Mouse (Mus musculus) small intestine, adult 2 months (tissue): Measurements from ENCODE around the gene Adcy3. TPM values are rescaled to one million over a fixed set of nuclear protein-coding genes. Genes with fewer than 3 reads are reported as not detected.

Experiments used
- H3K27ac ChIP-seq: fragments of 200-500 bp; 2 replicates; pipeline ENCODE4 v1.5.1; 2012; ENCODE audit warnings: low read depth, low read length, control low read depth, inconsistent platforms; ENCODE audit not compliant: insufficient read depth
- H3K27me3 ChIP-seq: fragments of 200-500 bp; 2 replicates; pipeline ENCODE4 v1.6.1; 2012; ENCODE audit warnings: mild to moderate bottlenecking, moderate library complexity, low read length, inconsistent platforms; ENCODE audit not compliant: control insufficient read depth, insufficient read depth
- H3K36me3 ChIP-seq: fragments of 200-500 bp; 2 replicates; pipeline ENCODE4 v1.6.1; 2012; ENCODE audit warnings: mild to moderate bottlenecking, low read length, control low read depth, inconsistent platforms; ENCODE audit not compliant: control insufficient read depth, insufficient read depth
- H3K4me1 ChIP-seq: fragments of 200-500 bp; 2 replicates; pipeline ENCODE4 v1.6.1; 2012; ENCODE audit warnings: low read length, inconsistent platforms, mixed read lengths; ENCODE audit not compliant: control insufficient read depth, insufficient read depth, insufficient read length
- H3K4me3 ChIP-seq: fragments of 200-500 bp; 2 replicates; pipeline ENCODE4 v1.5.1; 2012; ENCODE audit warnings: low read depth, mild to moderate bottlenecking, control low read depth, inconsistent platforms, low read length, moderate library complexity
- CTCF ChIP-seq: fragments of 200-500 bp; IDR thresholded peaks from 2 replicates; pipeline ENCODE4 v1.5.1; 2012; ENCODE audit warnings: low read depth, mild to moderate bottlenecking, control low read depth, inconsistent platforms, low read length, moderate library complexity, mixed read lengths; ENCODE audit not compliant: insufficient replicate concordance, insufficient read length; ENCODE audit errors: extremely low read depth
- POLR2A ChIP-seq: fragments of 200-500 bp; IDR thresholded peaks from 2 replicates; pipeline ENCODE4 v1.6.1; 2012; ENCODE audit warnings: low read depth, mild to moderate bottlenecking, control low read depth, inconsistent platforms, low read length, moderate library complexity
- WGBS: fragments of 180-500 bp; shearing (Covaris S2); methylation state at CpG from one replicate; pipeline ENCODE4 v1.1.7; 2018; 5-methylcytosine and 5-hydroxymethylcytosine counted together
- polyA plus RNA-seq: library from polyadenylated mRNA; depleted of rRNA; stranded (reverse); fragments of >200 nt; gene quantifications from 2 replicates; pipeline ENCODE4 v1.2.3, GENCODE M21; 2012

The Adcy3 gene
- polyA plus RNA-seq, 1 experiment = 2.4 TPM

DNA sequence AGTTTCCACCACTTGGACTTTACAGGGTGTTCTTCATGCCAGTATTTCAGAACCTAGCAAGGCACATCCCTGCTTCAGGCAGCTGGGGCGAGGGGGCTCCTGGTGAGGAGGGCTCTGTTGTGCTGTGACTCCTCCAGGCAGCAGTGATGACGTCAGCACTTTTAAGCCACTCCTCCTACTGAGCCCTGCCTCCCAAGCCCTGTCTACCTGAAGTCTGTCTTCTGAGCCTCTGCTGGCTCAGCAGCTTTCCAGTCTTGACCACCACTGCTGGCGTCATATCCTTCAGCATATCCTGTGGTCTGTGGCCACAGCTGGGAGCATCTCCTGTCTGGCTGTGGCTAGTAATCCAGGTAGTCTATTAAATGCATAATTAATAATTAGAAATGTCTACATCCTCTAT, 47.6 kb downstream of the Adcy3 start:
- Histone ChIP-seq H3K36me3 (no peaks in the 10 kb centered on the region), H3K4me1 (peaks cover 6% of the 10 kb centered on the region; the same call in 1 of the 2 replicates), H3K27me3 (no peaks in the 10 kb centered on the region), H3K27ac (no peak overlapping the region), H3K4me3 (no peak overlapping the region)
- TF ChIP-seq POLR2A (no peak), CTCF (no peak)
- WGBS = 69% methylated on average over 3 of the region's 3 CpGs

DNA sequence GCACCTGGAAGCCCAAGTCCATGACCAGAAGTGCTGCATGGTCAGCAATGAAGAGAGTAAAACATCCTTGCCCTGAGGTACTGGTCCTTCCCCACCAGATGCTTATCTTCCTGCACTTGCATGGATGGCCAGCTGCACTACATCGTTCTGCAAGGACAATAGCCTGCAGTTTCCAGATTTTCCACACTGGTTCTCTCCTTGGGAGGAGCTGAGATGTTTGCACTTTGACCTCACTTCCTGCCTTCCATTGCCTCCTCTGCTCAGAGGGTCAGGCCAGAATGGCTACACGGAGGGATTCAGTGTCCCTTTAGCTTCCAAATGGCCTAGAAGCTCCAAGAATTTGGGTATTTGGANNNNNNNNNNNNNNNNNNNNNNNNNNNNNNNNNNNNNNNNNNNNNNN, 51.7 kb downstream of the Adcy3 start:
- WGBS = 51% methylated on average over 2 of the region's 2 CpGs
- Histone ChIP-seq H3K4me1 (peaks cover 3% of the 10 kb centered on the region; the same call in 1 of the 2 replicates), H3K27ac (no peak overlapping the region), H3K27me3 (no peaks in the 10 kb centered on the region), H3K36me3 (no peaks in the 10 kb centered on the region), H3K4me3 (no peak overlapping the region)
- TF ChIP-seq CTCF (no peak), POLR2A (no peak)

DNA sequence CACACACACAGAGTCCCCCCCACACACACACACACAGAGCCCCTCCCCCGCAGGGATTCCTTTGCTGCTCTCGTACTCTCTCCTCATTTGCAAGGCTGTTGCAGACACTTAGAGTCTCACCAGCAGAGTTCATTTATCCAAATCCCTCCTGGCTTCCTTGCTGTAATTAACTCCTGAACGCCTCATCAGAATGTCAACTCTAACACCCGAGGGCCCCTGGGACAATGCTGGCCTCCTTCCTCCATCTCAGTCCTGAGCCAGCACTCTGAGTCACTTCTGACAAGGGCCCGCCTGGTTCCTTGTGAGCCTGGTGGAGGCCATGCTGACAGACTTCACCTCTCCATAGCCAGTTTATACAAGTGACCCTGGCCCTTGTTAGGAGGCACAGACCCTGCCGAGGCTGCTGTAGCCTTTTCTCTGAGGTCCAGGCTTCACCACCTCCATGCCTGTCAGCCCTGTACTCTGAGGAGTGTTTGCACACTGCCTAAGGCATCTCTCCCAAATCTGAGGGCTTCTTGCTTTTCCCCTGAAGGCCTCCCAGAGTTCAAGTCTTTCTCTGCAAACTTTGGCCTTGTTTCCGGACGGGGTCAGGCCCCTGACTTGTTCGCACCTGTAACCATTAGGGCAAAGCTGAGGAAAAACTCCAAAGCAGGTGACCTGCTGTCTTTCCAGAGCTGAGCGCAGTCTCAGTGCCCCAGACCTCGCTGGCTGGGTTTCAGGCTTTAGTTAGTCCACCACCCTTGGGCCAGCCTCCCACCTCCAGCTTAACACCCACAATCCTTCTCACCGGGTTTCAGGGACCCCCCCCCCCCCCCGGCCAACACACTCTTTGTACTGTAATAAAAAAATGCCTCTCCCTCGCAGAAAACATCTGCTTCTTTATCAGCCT, 55.5 kb downstream of the Adcy3 start:
- 31% methylated on average over 14 of the region's 14 CpGs for WGBS
- no peak overlapping the region for H3K27ac ChIP-seq
- no peaks in the 10 kb centered on the region; the same call in 1 of the 2 replicates for H3K4me1 ChIP-seq
- TF ChIP-seq CTCF = no peak
- no peak for TF ChIP-seq POLR2A
- no peaks in the 10 kb centered on the region for H3K27me3 ChIP-seq
- H3K36me3 ChIP-seq = no peaks in the 10 kb centered on the region
- H3K4me3 ChIP-seq = no peak overlapping the region

DNA sequence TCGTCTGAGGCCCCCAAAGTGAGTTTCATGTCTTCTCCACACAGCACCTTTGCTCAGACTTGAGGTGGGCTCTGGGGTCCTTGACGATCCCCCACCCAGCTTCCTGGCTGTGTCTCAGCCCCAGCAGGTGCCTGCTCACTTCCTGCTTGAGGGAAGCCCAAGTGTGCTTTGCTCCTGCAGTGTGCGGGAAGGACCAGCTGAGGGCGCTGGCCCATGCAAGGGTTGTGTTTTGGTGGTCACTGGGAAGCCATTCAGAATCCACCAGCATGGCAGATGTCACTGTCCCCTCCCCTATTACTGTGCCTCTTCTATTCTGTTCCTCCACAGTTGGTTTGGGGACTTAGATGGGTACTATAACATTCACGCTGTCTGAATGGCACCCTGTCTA, 56.2 kb downstream of the Adcy3 start:
- Histone ChIP-seq H3K27ac (no peak overlapping the region), H3K36me3 (no peaks in the 10 kb centered on the region), H3K27me3 (no peaks in the 10 kb centered on the region), H3K4me1 (no peaks in the 10 kb centered on the region; the same call in 1 of the 2 replicates), H3K4me3 (no peak overlapping the region)
- WGBS = 38% methylated on average over 5 of the region's 5 CpGs
- no peak for TF ChIP-seq POLR2A
- TF ChIP-seq CTCF = peak; percentile 10; the same call in 1 of the 2 replicates

DNA sequence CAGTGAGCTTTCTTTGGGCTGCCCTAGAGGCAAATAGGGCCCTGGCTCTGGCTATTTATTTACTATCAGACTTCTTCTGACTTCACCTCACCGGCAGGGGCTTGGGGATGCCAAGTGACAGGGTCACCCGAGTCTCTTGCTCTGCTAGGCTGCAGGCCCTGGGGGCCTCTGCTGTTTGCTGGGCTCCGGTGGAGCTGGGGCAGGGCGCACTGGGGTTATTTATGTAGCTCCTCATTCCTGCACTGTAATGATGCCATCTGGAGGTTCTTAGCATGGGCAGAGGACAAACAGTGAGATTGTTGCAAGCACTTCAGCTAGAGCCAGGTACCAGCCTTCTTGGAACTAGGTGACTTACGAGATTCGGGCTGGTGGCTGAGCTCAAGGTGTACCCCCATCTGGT, 59.6 kb downstream of the Adcy3 start:
- H3K4me3 ChIP-seq = no peak overlapping the region
- WGBS = 81% methylated on average over 6 of the region's 6 CpGs
- 0 out of 2 replicates have a peak, but pooled peaks cover 1% of the 10 kb centered on the region for H3K36me3 ChIP-seq
- no peaks in the 10 kb centered on the region; the same call in 1 of the 2 replicates for H3K4me1 ChIP-seq
- no peaks in the 10 kb centered on the region for H3K27me3 ChIP-seq
- no peak overlapping the region for H3K27ac ChIP-seq
- TF ChIP-seq CTCF = no peak
- no peak for TF ChIP-seq POLR2A

DNA sequence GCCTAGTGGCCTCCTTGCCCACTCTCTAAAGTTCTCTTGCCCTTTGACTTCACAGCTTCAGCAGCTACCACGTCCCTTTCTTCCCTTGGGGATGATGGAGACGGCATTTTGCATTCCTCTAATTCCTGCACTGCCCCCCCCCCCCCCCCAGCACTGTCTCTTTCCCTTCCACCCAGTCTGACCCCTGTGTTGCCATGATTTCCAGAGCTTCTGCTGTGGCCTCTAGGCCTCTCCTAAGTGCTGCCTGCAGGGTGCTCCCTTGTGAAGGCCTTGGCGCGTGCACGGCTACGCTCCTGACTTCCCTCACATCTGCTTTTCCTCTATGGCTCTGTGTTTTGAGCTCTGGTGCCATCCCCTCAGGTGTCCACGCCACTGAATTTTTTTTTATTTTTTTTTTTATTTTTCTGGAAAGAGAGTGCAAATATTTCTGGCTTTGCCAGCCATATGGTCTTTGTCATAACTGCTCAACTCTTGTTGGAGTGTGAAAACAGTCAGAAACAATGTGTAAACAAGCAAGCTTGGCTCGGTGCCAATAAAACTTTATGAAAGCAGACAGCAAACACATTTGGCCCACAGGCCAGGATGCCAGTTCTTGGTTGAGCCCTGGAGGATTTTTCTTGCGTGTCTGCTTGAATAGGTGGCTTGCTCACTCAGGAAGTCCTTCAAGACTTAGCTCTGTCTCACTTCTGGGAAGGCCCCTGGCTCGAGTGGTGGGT, 60.3 kb downstream of the Adcy3 start:
- no peaks in the 10 kb centered on the region; the same call in 1 of the 2 replicates for H3K4me1 ChIP-seq
- no peak overlapping the region for H3K4me3 ChIP-seq
- H3K36me3 ChIP-seq = 0 out of 2 replicates have a peak, but pooled peaks cover 1% of the 10 kb centered on the region
- WGBS = 66% methylated on average over 10 of the region's 10 CpGs
- no peaks in the 10 kb centered on the region for H3K27me3 ChIP-seq
- TF ChIP-seq POLR2A = no peak
- no peak for TF ChIP-seq CTCF
- no peak overlapping the region for H3K27ac ChIP-seq

DNA sequence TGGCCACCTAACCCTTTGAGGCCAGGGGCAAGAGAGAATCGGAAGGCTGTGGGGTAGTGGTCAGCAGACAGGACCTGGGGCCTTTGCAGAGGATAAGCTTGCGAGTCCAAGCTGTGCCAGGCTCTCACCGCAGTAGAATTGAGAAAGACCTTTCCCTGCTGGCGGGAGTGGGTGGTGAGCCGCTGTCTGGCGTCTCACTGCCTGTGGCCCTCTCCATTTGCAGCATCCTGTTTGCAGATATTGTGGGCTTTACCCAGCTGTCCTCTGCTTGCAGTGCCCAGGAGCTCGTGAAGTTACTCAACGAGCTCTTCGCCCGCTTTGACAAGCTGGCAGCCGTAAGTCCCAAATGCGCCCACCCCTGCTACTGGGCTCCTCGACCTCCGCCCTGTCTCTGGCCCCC, 61.7 kb downstream of the Adcy3 start:
- Histone ChIP-seq H3K27me3 (no peaks in the 10 kb centered on the region), H3K4me1 (no peaks in the 10 kb centered on the region), H3K4me3 (no peak overlapping the region), H3K36me3 (0 out of 2 replicates have a peak, but pooled peaks cover 1% of the 10 kb centered on the region), H3K27ac (no peak overlapping the region)
- TF ChIP-seq POLR2A (no peak), CTCF (no peak)
- WGBS = 92% methylated on average over 14 of the region's 14 CpGs
